Mouse (Mus musculus): ENCODE data around the gene Atp8a1.
"Not testable (repeated sequence)": the region's sequence is repeated elsewhere in the genome, so short reads cannot be mapped to it uniquely, and the experiment has no call there.

Atp8a1 gene

GRCm38 (mm10) chr5:67826278-67826677, 21.0 kb downstream of the Atp8a1 start:
- DNase-seq: no peak

- DNase-seq: no peak
These were observed 22.6 kb downstream of the Atp8a1 start for GRCm38 (mm10) chr5:67824600-67824999.

GRCm38 (mm10) chr5:67823771-67824170, 23.5 kb downstream of the Atp8a1 start:
- DNase-seq: no peak

GRCm38 (mm10) chr5:67822619-67823018, 24.6 kb downstream of the Atp8a1 start:
- no peak for DNase-seq

- DNase-seq: peak; percentile 18
These were observed 25.2 kb downstream of the Atp8a1 start for GRCm38 (mm10) chr5:67821987-67822401.

GRCm38 (mm10) chr5:67821185-67821584, 26.0 kb downstream of the Atp8a1 start:
- DNase-seq: no peak

- DNase-seq: no peak
These were observed 27.8 kb downstream of the Atp8a1 start for GRCm38 (mm10) chr5:67819451-67819850.

- DNase-seq: peak; percentile 7
These were observed 31.5 kb downstream of the Atp8a1 start for GRCm38 (mm10) chr5:67815572-67816325.

- not testable (repeated sequence) for DNase-seq
These were observed 32.2 kb downstream of the Atp8a1 start for GRCm38 (mm10) chr5:67815060-67815459.

- DNase-seq: no peak
These were observed 32.7 kb downstream of the Atp8a1 start for GRCm38 (mm10) chr5:67814437-67814965.

- DNase-seq: no peak
These were observed 33.9 kb downstream of the Atp8a1 start for GRCm38 (mm10) chr5:67813334-67813733.

- no peak for DNase-seq
These were observed 44.8 kb downstream of the Atp8a1 start for GRCm38 (mm10) chr5:67802174-67803030.

- DNase-seq: no peak
These were observed 46.4 kb downstream of the Atp8a1 start for GRCm38 (mm10) chr5:67800801-67801200.

GRCm38 (mm10) chr5:67799785-67800184, 47.4 kb downstream of the Atp8a1 start:
- no peak for DNase-seq

GRCm38 (mm10) chr5:67798348-67798747, 48.9 kb downstream of the Atp8a1 start:
- DNase-seq: no peak

GRCm38 (mm10) chr5:67797006-67797958, 50.0 kb downstream of the Atp8a1 start:
- peak; percentile 54 for DNase-seq

GRCm38 (mm10) chr5:67794129-67794800, 53.0 kb downstream of the Atp8a1 start:
- no peak for DNase-seq

- DNase-seq: peak; percentile 14
These were observed 64.5 kb downstream of the Atp8a1 start for GRCm38 (mm10) chr5:67782775-67783174.

GRCm38 (mm10) chr5:67778026-67778425, 69.2 kb downstream of the Atp8a1 start:
- peak; percentile 50 for DNase-seq

GRCm38 (mm10) chr5:67774186-67774585, 73.0 kb downstream of the Atp8a1 start:
- no peak for DNase-seq

- no peak for DNase-seq
These were observed 78.5 kb downstream of the Atp8a1 start for GRCm38 (mm10) chr5:67768708-67769107.

GRCm38 (mm10) chr5:67764798-67765197, 82.4 kb downstream of the Atp8a1 start:
- no peak for DNase-seq
